Mouse (Mus musculus): ENCODE measurements at regions not wholly inside any gene's neighbourhood (a gene's known extent, or its start where the extent isn't known, plus 50 kb on each side); places are given as distances from the start of the nearest gene placed in this dataset.

- Histone ChIP-seq H3K36me3 (ENCODE audit: control insufficient read depth, insufficient read depth, low read length) (no peaks in the 10 kb centered on the region), H3K27ac (ENCODE audit: low read length) (no peak overlapping the region), H3K4me2 (ENCODE audit: low read length) (no peak overlapping the region), H3K4me1 (ENCODE audit: control insufficient read depth, insufficient read depth, low read length) (no peaks in the 10 kb centered on the region), H3K9me3 (replicated peaks; ENCODE audit: control insufficient read depth, low read length, poor library complexity, severe bottlenecking) (no peaks in the 10 kb centered on the region), H3K9ac (ENCODE audit: low read depth, low read length) (no peak overlapping the region), H3K27me3 (ENCODE audit: control insufficient read depth, insufficient read depth, low read depth, low read length) (no peaks in the 10 kb centered on the region), H3K4me3 (ENCODE audit: low read depth, low read length) (no peak overlapping the region)
- WGBS, result 79% methylated on average over 5 of the region's 5 CpGs
- no peak for ATAC-seq
Observed at GRCm38 (mm10) chr14:76907941-76908340, 128.6 kb upstream of the Ccdc122 start.

GRCm38 (mm10) chr14:76902962-76903757, 133.4 kb upstream of the Ccdc122 start:
- H3K9ac ChIP-seq (ENCODE audit: low read depth, low read length), result no peak overlapping the region
- no peak for ATAC-seq
- no peak overlapping the region for H3K4me2 ChIP-seq (ENCODE audit: low read length)
- H3K4me3 ChIP-seq (ENCODE audit: low read depth, low read length), result no peak overlapping the region
- no peak overlapping the region for H3K27ac ChIP-seq (ENCODE audit: low read length)
- H3K27me3 ChIP-seq (ENCODE audit: control insufficient read depth, insufficient read depth, low read depth, low read length), result no peaks in the 10 kb centered on the region
- 89% methylated on average over 1 of the region's 1 CpGs for WGBS
- H3K9me3 ChIP-seq (replicated peaks; ENCODE audit: control insufficient read depth, low read length, poor library complexity, severe bottlenecking), result no peaks in the 10 kb centered on the region
- no peaks in the 10 kb centered on the region for H3K36me3 ChIP-seq (ENCODE audit: control insufficient read depth, insufficient read depth, low read length)
- no peaks in the 10 kb centered on the region for H3K4me1 ChIP-seq (ENCODE audit: control insufficient read depth, insufficient read depth, low read length)

- Histone ChIP-seq H3K36me3 (ENCODE audit: control insufficient read depth, insufficient read depth, low read length) (no peaks in the 10 kb centered on the region), H3K9ac (ENCODE audit: low read depth, low read length) (no peak overlapping the region), H3K27ac (ENCODE audit: low read length) (no peak overlapping the region), H3K4me2 (ENCODE audit: low read length) (no peak overlapping the region), H3K9me3 (replicated peaks; ENCODE audit: control insufficient read depth, low read length, poor library complexity, severe bottlenecking) (no peaks in the 10 kb centered on the region), H3K4me3 (ENCODE audit: low read depth, low read length) (no peak overlapping the region), H3K4me1 (ENCODE audit: control insufficient read depth, insufficient read depth, low read length) (no peaks in the 10 kb centered on the region), H3K27me3 (ENCODE audit: control insufficient read depth, insufficient read depth, low read depth, low read length) (no peaks in the 10 kb centered on the region)
- no peak for ATAC-seq
- 91% methylated on average over 3 of the region's 3 CpGs for WGBS
Observed at GRCm38 (mm10) chr14:76901490-76901889, 135.1 kb upstream of the Ccdc122 start.

- no peaks in the 10 kb centered on the region for H3K4me1 ChIP-seq (ENCODE audit: control insufficient read depth, insufficient read depth, low read length)
- no peak overlapping the region for H3K9ac ChIP-seq (ENCODE audit: low read depth, low read length)
- H3K9me3 ChIP-seq (replicated peaks; ENCODE audit: control insufficient read depth, low read length, poor library complexity, severe bottlenecking), result no peaks in the 10 kb centered on the region
- no peak overlapping the region for H3K4me2 ChIP-seq (ENCODE audit: low read length)
- ATAC-seq, result no peak
- H3K4me3 ChIP-seq (ENCODE audit: low read depth, low read length), result no peak overlapping the region
- H3K36me3 ChIP-seq (ENCODE audit: control insufficient read depth, insufficient read depth, low read length), result no peaks in the 10 kb centered on the region
- WGBS, result 22% methylated on average over 3 of the region's 3 CpGs
- no peak overlapping the region for H3K27ac ChIP-seq (ENCODE audit: low read length)
- no peaks in the 10 kb centered on the region for H3K27me3 ChIP-seq (ENCODE audit: control insufficient read depth, insufficient read depth, low read depth, low read length)
Observed at GRCm38 (mm10) chr14:76899331-76899730, 137.2 kb upstream of the Ccdc122 start.

GRCm38 (mm10) chr14:76887708-76888107, 148.9 kb upstream of the Ccdc122 start:
- no peak overlapping the region for H3K4me3 ChIP-seq (ENCODE audit: low read depth, low read length)
- ATAC-seq, result no peak
- H3K9ac ChIP-seq (ENCODE audit: low read depth, low read length), result no peak overlapping the region
- no peaks in the 10 kb centered on the region for H3K9me3 ChIP-seq (replicated peaks; ENCODE audit: control insufficient read depth, low read length, poor library complexity, severe bottlenecking)
- H3K27me3 ChIP-seq (ENCODE audit: control insufficient read depth, insufficient read depth, low read depth, low read length), result no peaks in the 10 kb centered on the region
- peaks cover 14% of the 10 kb centered on the region for H3K4me1 ChIP-seq (ENCODE audit: control insufficient read depth, insufficient read depth, low read length)
- no peaks in the 10 kb centered on the region for H3K36me3 ChIP-seq (ENCODE audit: control insufficient read depth, insufficient read depth, low read length)
- WGBS, result 63% methylated on average over 3 of the region's 3 CpGs
- H3K27ac ChIP-seq (ENCODE audit: low read length), result no peak overlapping the region
- H3K4me2 ChIP-seq (ENCODE audit: low read length), result no peak overlapping the region

- H3K27me3 ChIP-seq (ENCODE audit: control insufficient read depth, insufficient read depth, low read depth, low read length), result no peaks in the 10 kb centered on the region
- no peaks in the 10 kb centered on the region for H3K9me3 ChIP-seq (replicated peaks; ENCODE audit: control insufficient read depth, low read length, poor library complexity, severe bottlenecking)
- no peak overlapping the region for H3K4me2 ChIP-seq (ENCODE audit: low read length)
- ATAC-seq, result no peak
- no peak overlapping the region for H3K4me3 ChIP-seq (ENCODE audit: low read depth, low read length)
- no peaks in the 10 kb centered on the region for H3K36me3 ChIP-seq (ENCODE audit: control insufficient read depth, insufficient read depth, low read length)
- no peak overlapping the region for H3K27ac ChIP-seq (ENCODE audit: low read length)
- 39% methylated on average over 3 of the region's 3 CpGs for WGBS
- no peak overlapping the region for H3K9ac ChIP-seq (ENCODE audit: low read depth, low read length)
- peaks cover 19% of the 10 kb centered on the region for H3K4me1 ChIP-seq (ENCODE audit: control insufficient read depth, insufficient read depth, low read length)
Observed at GRCm38 (mm10) chr14:76887201-76887600, 149.4 kb upstream of the Ccdc122 start.

- H3K27ac ChIP-seq (ENCODE audit: low read length), result peak overlapping the region; percentile 65
- peaks cover 23% of the 10 kb centered on the region for H3K4me1 ChIP-seq (ENCODE audit: control insufficient read depth, insufficient read depth, low read length)
- 16% methylated on average over 3 of the region's 3 CpGs for WGBS
- ATAC-seq, result peak; percentile 77
- H3K4me3 ChIP-seq (ENCODE audit: low read depth, low read length), result no peak overlapping the region
- no peak overlapping the region for H3K9ac ChIP-seq (ENCODE audit: low read depth, low read length)
- H3K36me3 ChIP-seq (ENCODE audit: control insufficient read depth, insufficient read depth, low read length), result no peaks in the 10 kb centered on the region
- no peaks in the 10 kb centered on the region for H3K9me3 ChIP-seq (replicated peaks; ENCODE audit: control insufficient read depth, low read length, poor library complexity, severe bottlenecking)
- peak overlapping the region; percentile 15; the same call in 1 of the 2 replicates for H3K4me2 ChIP-seq (ENCODE audit: low read length)
- no peaks in the 10 kb centered on the region for H3K27me3 ChIP-seq (ENCODE audit: control insufficient read depth, insufficient read depth, low read depth, low read length)
Observed at GRCm38 (mm10) chr14:76883231-76883651, 153.3 kb upstream of the Ccdc122 start.

GRCm38 (mm10) chr14:76882711-76883171, 153.8 kb upstream of the Ccdc122 start:
- H3K9ac ChIP-seq (ENCODE audit: low read depth, low read length), result no peak overlapping the region
- no peaks in the 10 kb centered on the region for H3K9me3 ChIP-seq (replicated peaks; ENCODE audit: control insufficient read depth, low read length, poor library complexity, severe bottlenecking)
- H3K27ac ChIP-seq (ENCODE audit: low read length), result peak overlapping the region; percentile 65
- 4% methylated on average over 5 of the region's 5 CpGs for WGBS
- peak; percentile 92 for ATAC-seq
- no peaks in the 10 kb centered on the region for H3K36me3 ChIP-seq (ENCODE audit: control insufficient read depth, insufficient read depth, low read length)
- H3K4me3 ChIP-seq (ENCODE audit: low read depth, low read length), result no peak overlapping the region
- no peaks in the 10 kb centered on the region for H3K27me3 ChIP-seq (ENCODE audit: control insufficient read depth, insufficient read depth, low read depth, low read length)
- H3K4me2 ChIP-seq (ENCODE audit: low read length), result peak overlapping the region; percentile 15; the same call in 1 of the 2 replicates
- H3K4me1 ChIP-seq (ENCODE audit: control insufficient read depth, insufficient read depth, low read length), result peaks cover 23% of the 10 kb centered on the region

GRCm38 (mm10) chr14:76880851-76881250, 155.7 kb upstream of the Ccdc122 start:
- 90% methylated on average over 3 of the region's 3 CpGs for WGBS
- Histone ChIP-seq H3K9me3 (replicated peaks; ENCODE audit: control insufficient read depth, low read length, poor library complexity, severe bottlenecking) (no peaks in the 10 kb centered on the region), H3K27ac (ENCODE audit: low read length) (no peak overlapping the region), H3K4me1 (ENCODE audit: control insufficient read depth, insufficient read depth, low read length) (peaks cover 26% of the 10 kb centered on the region), H3K4me2 (ENCODE audit: low read length) (no peak overlapping the region), H3K27me3 (ENCODE audit: control insufficient read depth, insufficient read depth, low read depth, low read length) (no peaks in the 10 kb centered on the region), H3K9ac (ENCODE audit: low read depth, low read length) (no peak overlapping the region), H3K36me3 (ENCODE audit: control insufficient read depth, insufficient read depth, low read length) (no peaks in the 10 kb centered on the region), H3K4me3 (ENCODE audit: low read depth, low read length) (no peak overlapping the region)
- no peak for ATAC-seq
